In the genomic region with DNA sequence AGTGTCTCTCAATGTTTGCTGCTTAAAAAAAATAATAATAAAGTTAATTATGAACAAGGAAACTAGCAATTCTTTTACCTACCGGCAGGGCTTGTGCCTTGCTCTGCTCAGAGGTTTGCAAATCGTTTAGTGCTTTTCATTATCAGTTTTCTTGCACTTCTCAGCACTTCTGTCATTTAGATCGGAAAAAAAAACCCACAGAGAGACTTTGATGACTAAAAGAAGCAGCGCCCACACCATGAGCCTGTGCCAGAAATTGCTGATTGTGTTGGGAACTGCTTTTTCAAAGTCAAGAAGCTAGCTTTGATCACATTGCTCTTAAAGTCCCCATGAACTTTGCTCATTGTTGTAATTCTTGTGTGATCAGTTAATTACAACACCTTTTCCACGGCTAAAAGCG, we compare ENCODE assay signal across 28 mouse cellular contexts.
DNase-seq lines count a peak whose midpoint lies in the region; ATAC-seq and TF ChIP-seq lines count a peak whose summit lies in the region.
"Had no signal": no experiment of that assay in that cellular context is flagged by ENCODE, and none has a peak within 500 bp of the region (broad histone marks: within the 10 kb centered on the region; RNA-seq: fewer than 3 reads in every experiment).

No protein-coding gene starts in this region.

- H3K4me3 ChIP-seq in forebrain, embryonic 14.5 days (ENCODE audit: low read depth, low read length) = no peak overlapping the region
- H3K4me3 ChIP-seq in forebrain, embryonic 11.5 days (ENCODE audit: low read depth, low read length) = no peak overlapping the region
- H3K4me3 ChIP-seq: forebrain, embryonic 15.5 days; heart, adult 2 months; heart, embryonic 13.5 days; hindbrain, embryonic 12.5 days; limb, embryonic 13.5 days; liver, embryonic 12.5 days; midbrain, embryonic 12.5 days; stomach, embryonic 15.5 days had no signal

- no peak overlapping the region for H3K9ac ChIP-seq in forebrain, embryonic 14.5 days (ENCODE audit: low read length)
- H3K9ac ChIP-seq in forebrain, embryonic 11.5 days (ENCODE audit: low read length) = no peak overlapping the region
- H3K9ac ChIP-seq: forebrain, embryonic 15.5 days; heart, embryonic 13.5 days; hindbrain, embryonic 12.5 days; limb, embryonic 13.5 days; liver, embryonic 12.5 days; midbrain, embryonic 12.5 days; stomach, embryonic 15.5 days had no signal

- no peaks in the 10 kb centered on the region for H3K36me3 ChIP-seq in forebrain, embryonic 14.5 days (ENCODE audit: control insufficient read depth, insufficient read depth, low read length)
- no peaks in the 10 kb centered on the region for H3K36me3 ChIP-seq in forebrain, embryonic 11.5 days (ENCODE audit: control insufficient read depth, insufficient read depth, low read length)
- H3K36me3 ChIP-seq: forebrain, embryonic 15.5 days; G1E; heart, embryonic 13.5 days; hindbrain, embryonic 12.5 days; limb, embryonic 13.5 days; liver, embryonic 12.5 days; midbrain, embryonic 12.5 days; stomach, embryonic 15.5 days had no signal

- ATAC-seq in forebrain, embryonic 14.5 days = no peak
- ATAC-seq in forebrain, embryonic 11.5 days (replicated peaks; ENCODE audit: low FRiP score) = no peak
- ATAC-seq: forebrain, embryonic 15.5 days; liver, embryonic 12.5 days; Patski had no signal

- no peak overlapping the region for H3K4me2 ChIP-seq in forebrain, embryonic 14.5 days (ENCODE audit: low read length)
- H3K4me2 ChIP-seq in forebrain, embryonic 11.5 days (ENCODE audit: low read depth, low read length, severe bottlenecking) = no peak overlapping the region
- H3K4me2 ChIP-seq: forebrain, embryonic 15.5 days; heart, embryonic 13.5 days; hindbrain, embryonic 12.5 days; limb, embryonic 13.5 days; liver, embryonic 12.5 days; midbrain, embryonic 12.5 days; stomach, embryonic 15.5 days had no signal

- DNase-seq in forebrain, embryonic 14.5 days (ENCODE audit: low spot score) = peak; percentile 17
- no peak for DNase-seq in forebrain, embryonic 11.5 days (ENCODE audit: low spot score)
- DNase-seq in left cerebral cortex, adult 18-20 months (ENCODE audit: low spot score in 2 of 2) = peak; percentile 35 to 37
- DNase-seq in left cerebral cortex, adult 11 months (ENCODE audit: low spot score) = no peak
- DNase-seq in CD4-positive helper T cell, adult 2 months (ENCODE audit: low read depth, low spot score) = peak; percentile 76
- DNase-seq in brain, embryonic 14.5 days (ENCODE audit: low read depth) = peak; percentile 33
- no peak for DNase-seq in urinary bladder, adult 2 months (ENCODE audit: low spot score)
- DNase-seq in heart, postnatal 36 days = no peak
- DNase-seq: adrenal gland, adult 2 months; cerebellum, adult 8-10 months; gastrocnemius, postnatal 36 days; heart, adult 2 months; heart, postnatal 14 days; kidney, adult 18-20 months; lung, adult 18-20 months; lung, postnatal 14 days; right cerebral cortex, postnatal 4 days; thymus, adult 2 months had no signal

- no peak for TF ChIP-seq CTCF in brain, embryonic 14.5 days (IDR thresholded peaks at IDR 0.05; ENCODE audit: borderline replicate concordance, extremely low read depth, insufficient read depth, insufficient read length)

- H3K27ac ChIP-seq in forebrain, embryonic 14.5 days (ENCODE audit: low read depth, low read length) = no peak overlapping the region
- no peak overlapping the region for H3K27ac ChIP-seq in forebrain, embryonic 11.5 days (ENCODE audit: low read depth, low read length)
- H3K27ac ChIP-seq: forebrain, embryonic 15.5 days; heart, adult 2 months; heart, embryonic 13.5 days; hindbrain, embryonic 12.5 days; kidney, postnatal 0 days; limb, embryonic 13.5 days; liver, embryonic 12.5 days; midbrain, embryonic 12.5 days; stomach, embryonic 15.5 days had no signal

- WGBS in forebrain, embryonic 14.5 days = 64% methylated on average over 6 of the region's 6 CpGs
- 74% methylated on average over 6 of the region's 6 CpGs for WGBS in forebrain, embryonic 11.5 days

- TF ChIP-seq POLR2A in brain, embryonic 14.5 days (IDR thresholded peaks at IDR 0.05; ENCODE audit: borderline replicate concordance, extremely low read depth, insufficient read depth, insufficient read length, poor library complexity, severe bottlenecking) = no peak

- intact Hi-C loops in heart, postnatal 36 days (cut with DNase I) = no loop called here

- H3K27me3 ChIP-seq in forebrain, embryonic 14.5 days (replicated peaks; ENCODE audit: control insufficient read depth, insufficient read depth, low read length) = no peaks in the 10 kb centered on the region
- no peaks in the 10 kb centered on the region for H3K27me3 ChIP-seq in forebrain, embryonic 11.5 days (ENCODE audit: control insufficient read depth, insufficient read depth, low read length)
- H3K27me3 ChIP-seq: forebrain, embryonic 15.5 days; heart, embryonic 13.5 days; hindbrain, embryonic 12.5 days; limb, embryonic 13.5 days; liver, embryonic 12.5 days; midbrain, embryonic 12.5 days; stomach, embryonic 15.5 days had no signal

- H3K9me3 ChIP-seq in forebrain, embryonic 14.5 days (replicated peaks; ENCODE audit: control insufficient read depth, low read length) = no peaks in the 10 kb centered on the region
- H3K9me3 ChIP-seq in forebrain, embryonic 11.5 days (ENCODE audit: control insufficient read depth, low read length) = no peaks in the 10 kb centered on the region
- H3K9me3 ChIP-seq: forebrain, embryonic 15.5 days; G1E; heart, embryonic 13.5 days; hindbrain, embryonic 12.5 days; limb, embryonic 13.5 days; liver, embryonic 12.5 days; midbrain, embryonic 12.5 days; stomach, embryonic 15.5 days had no signal

- no peaks in the 10 kb centered on the region for H3K4me1 ChIP-seq in forebrain, embryonic 14.5 days (ENCODE audit: control insufficient read depth, insufficient read depth, low read length)
- no peaks in the 10 kb centered on the region for H3K4me1 ChIP-seq in forebrain, embryonic 11.5 days (replicated peaks; ENCODE audit: control insufficient read depth, insufficient read depth, low read length)
- H3K4me1 ChIP-seq: forebrain, embryonic 15.5 days; heart, embryonic 13.5 days; hindbrain, embryonic 12.5 days; liver, embryonic 12.5 days; midbrain, embryonic 12.5 days; stomach, embryonic 15.5 days had no signal

Comparison
In these comparisons a context has a peak if more than half of its experiments do, and no peak if none do; other contexts are left out.
1. DNase-seq: peak in forebrain, embryonic 14.5 days (single experiment), left cerebral cortex, adult 18-20 months (2 of 2), CD4-positive helper T cell, adult 2 months (single experiment) and brain, embryonic 14.5 days (single experiment); none in forebrain, embryonic 11.5 days (single experiment), left cerebral cortex, adult 11 months (single experiment), urinary bladder, adult 2 months (single experiment) and heart, postnatal 36 days (0 of 2).